Mouse (Mus musculus) liver, adult 2 months (tissue): Measurements from ENCODE around the gene Sh2b3. TPM values are rescaled to one million over a fixed set of nuclear protein-coding genes. Genes with fewer than 3 reads are reported as not detected.
A peak's percentile ranks its signal among the peaks of the same experiment; 100 is the strongest.
"Not testable (repeated sequence)": the region's sequence is repeated elsewhere in the genome, so short reads cannot be mapped to it uniquely, and the experiment has no call there.

Source experiments
- DNase-seq: peaks from one replicate; pipeline ENCODE4 v3.0.0-alpha.2; 2011; ENCODE audit warnings: low read depth, low spot score; ENCODE audit errors: extremely low read depth
- H3K27ac ChIP-seq: fragments of 200-500 bp; replicated peaks from 2 replicates; pipeline ENCODE4 v1.5.1; 2012; ENCODE audit warnings: low read depth, mild to moderate bottlenecking, control low read depth, inconsistent platforms, low read length; ENCODE audit not compliant: insufficient read depth
- H3K27me3 ChIP-seq: fragments of 200-500 bp; 2 replicates; pipeline ENCODE4 v1.6.1; 2012; ENCODE audit warnings: mild to moderate bottlenecking, moderate library complexity, low read length, inconsistent platforms; ENCODE audit not compliant: control insufficient read depth, insufficient read depth
- H3K36me3 ChIP-seq: fragments of 200-500 bp; 2 replicates; pipeline ENCODE4 v1.6.1; 2012; ENCODE audit warnings: low read length, inconsistent platforms; ENCODE audit not compliant: control insufficient read depth, insufficient read depth
- H3K4me1 ChIP-seq: fragments of 200-500 bp; 2 replicates; pipeline ENCODE4 v1.6.1; 2011; ENCODE audit warnings: low read length; ENCODE audit not compliant: control insufficient read depth, insufficient read depth
- H3K4me3 ChIP-seq: fragments of 200-500 bp; 2 replicates; pipeline ENCODE4 v1.5.1; 2011; ENCODE audit warnings: low read depth, mild to moderate bottlenecking, control low read depth, low read length, moderate library complexity; ENCODE audit not compliant: insufficient read depth
- H3K79me2 ChIP-seq: fragments of 200-500 bp; 2 replicates; pipeline ENCODE4 v1.6.1; 2012; ENCODE audit warnings: inconsistent platforms, mild to moderate bottlenecking, low read length, moderate library complexity; ENCODE audit not compliant: control insufficient read depth, insufficient read depth
- H3K9ac ChIP-seq: fragments of 200-500 bp; 2 replicates; pipeline ENCODE4 v1.6.1; 2012; ENCODE audit warnings: low read depth, mild to moderate bottlenecking, control low read depth, inconsistent platforms, low read length
- CTCF ChIP-seq: fragments of 200-500 bp; IDR thresholded peaks from 2 replicates; pipeline ENCODE4 v1.5.1; 2011; ENCODE audit warnings: low read depth, low read length, control low read depth
- POLR2A ChIP-seq: fragments of 200-500 bp; IDR thresholded peaks from 2 replicates; pipeline ENCODE4 v1.6.1; 2011; ENCODE audit warnings: low read length, control low read depth; ENCODE audit not compliant: insufficient read depth; ENCODE audit errors: extremely low read depth
- WGBS: fragments of 180-500 bp; shearing (Covaris S2); methylation state at CpG from one replicate; pipeline ENCODE4 v1.1.7; 2018; 5-methylcytosine and 5-hydroxymethylcytosine counted together
- polyA plus RNA-seq: library from polyadenylated mRNA; depleted of rRNA; stranded (reverse); fragments of >200 nt; gene quantifications from 2 replicates; pipeline ENCODE4 v1.2.3, GENCODE M21; 2012
- total RNA-seq: library from RNA; depleted of rRNA; stranded (reverse); fragments of >200 nt; gene quantifications from 2 replicates; pipeline ENCODE4 v1.2.3, GENCODE M21; 2014

Sh2b3 gene
- total and polyA plus RNA-seq, 2 experiments: 7.0 to 14.2 TPM

DNA sequence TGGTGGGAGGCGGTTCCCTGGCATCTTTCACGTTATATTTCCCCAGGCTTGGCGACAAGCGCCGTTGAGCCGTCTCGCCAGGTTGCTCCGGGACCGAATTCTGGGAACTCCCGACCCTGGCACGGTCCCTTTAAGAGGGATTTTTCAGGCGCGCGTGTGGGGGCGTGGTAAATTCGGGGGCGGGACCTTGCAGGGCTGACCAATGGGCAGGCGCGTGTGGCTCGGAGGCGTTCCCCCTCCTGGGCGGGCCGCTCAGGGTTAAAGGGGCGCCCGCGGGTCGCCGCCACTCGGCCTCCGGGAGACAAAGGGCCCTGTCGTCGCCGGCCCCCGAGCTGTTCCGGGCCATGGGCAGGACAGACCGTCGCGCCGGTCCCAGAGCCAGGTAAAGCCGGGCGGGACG lies 11.3 kb upstream of the Sh2b3 start, which contains the start of gene Pheta1:
TSS of gene Pheta1 (plus strand) at position 242 of the 400 bp plus-strand sequence.
- DNase-seq: peak; percentile 80
- Histone ChIP-seq H3K36me3 (no peaks in the 10 kb centered on the region), H3K27me3 (no peaks in the 10 kb centered on the region), H3K4me3 (peak within 1 kb of the TSS; percentile 93), H3K79me2 (peaks cover 4% of the 10 kb centered on the region; the same call in 1 of the 2 replicates), H3K4me1 (peaks cover 15% of the 10 kb centered on the region), H3K27ac (peak within 1 kb of the TSS; percentile 83), H3K9ac (peak within 1 kb of the TSS; percentile 95)
- WGBS: 1% methylated on average over 40 of the region's 42 CpGs
- TF ChIP-seq CTCF: no peak
- peak; percentile 69 for TF ChIP-seq POLR2A

DNA sequence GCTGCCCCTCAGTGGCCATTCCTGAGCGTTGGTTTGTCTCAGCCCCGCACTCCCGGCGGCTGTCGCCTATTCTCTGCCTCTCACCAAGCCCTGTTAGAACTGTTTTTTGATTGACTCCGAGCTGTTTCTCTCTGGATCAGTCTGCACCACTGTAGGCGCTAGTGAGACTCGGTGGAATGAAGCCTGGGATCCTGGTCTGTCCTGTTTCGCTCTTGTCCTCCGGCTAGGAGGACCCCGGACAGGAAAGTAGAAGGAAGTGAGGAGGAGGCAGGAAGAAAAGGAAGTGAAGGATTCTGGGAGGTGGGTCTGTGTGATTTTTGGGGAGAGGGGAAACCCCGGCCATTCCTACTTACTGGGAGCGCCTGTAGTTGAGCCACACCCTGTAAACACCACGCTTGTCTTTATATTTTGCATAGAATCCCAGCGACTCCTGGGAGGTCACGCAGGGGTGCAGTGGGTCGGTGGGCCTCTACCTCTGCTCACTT lies 10.6 kb upstream of the Sh2b3 start:
- no peak for TF ChIP-seq POLR2A
- peak; percentile 22; the same call in 1 of the 2 replicates for TF ChIP-seq CTCF
- Histone ChIP-seq H3K4me3 (peak overlapping the region; percentile 40), H3K36me3 (no peaks in the 10 kb centered on the region), H3K27me3 (no peaks in the 10 kb centered on the region), H3K4me1 (peaks cover 9% of the 10 kb centered on the region), H3K9ac (peak overlapping the region; percentile 51), H3K27ac (peak overlapping the region; percentile 61), H3K79me2 (peaks cover 4% of the 10 kb centered on the region; the same call in 1 of the 2 replicates)
- DNase-seq: peak; percentile 72
- WGBS: under 1% methylated on average over 17 of the region's 17 CpGs

DNA sequence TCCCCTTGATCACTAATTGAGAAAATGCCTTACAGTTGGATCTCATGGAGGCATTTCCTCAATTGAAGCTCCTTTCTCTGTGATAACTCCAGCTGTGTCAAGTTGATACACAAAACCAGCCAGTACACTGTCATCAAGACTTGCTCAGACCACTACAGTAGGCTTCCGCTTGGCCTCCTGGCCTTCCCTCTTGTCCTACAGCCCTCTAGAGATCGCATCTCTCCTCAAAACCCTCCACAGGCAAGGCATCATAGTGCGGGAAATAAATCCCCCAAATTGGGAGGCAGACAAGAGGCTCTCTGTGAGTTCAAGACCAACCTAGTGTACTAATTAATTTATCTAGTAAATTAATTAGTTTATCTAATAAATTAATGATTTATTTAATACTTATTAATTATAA lies 9.8 kb upstream of the Sh2b3 start:
- 91% methylated on average over 3 of the region's 3 CpGs for WGBS
- not testable (repeated sequence) for H3K79me2 ChIP-seq, H3K9ac ChIP-seq, H3K27ac ChIP-seq, DNase-seq, H3K27me3 ChIP-seq, H3K36me3 ChIP-seq, H3K4me3 ChIP-seq
- peaks cover 11% of the 10 kb centered on the region for H3K4me1 ChIP-seq

DNA sequence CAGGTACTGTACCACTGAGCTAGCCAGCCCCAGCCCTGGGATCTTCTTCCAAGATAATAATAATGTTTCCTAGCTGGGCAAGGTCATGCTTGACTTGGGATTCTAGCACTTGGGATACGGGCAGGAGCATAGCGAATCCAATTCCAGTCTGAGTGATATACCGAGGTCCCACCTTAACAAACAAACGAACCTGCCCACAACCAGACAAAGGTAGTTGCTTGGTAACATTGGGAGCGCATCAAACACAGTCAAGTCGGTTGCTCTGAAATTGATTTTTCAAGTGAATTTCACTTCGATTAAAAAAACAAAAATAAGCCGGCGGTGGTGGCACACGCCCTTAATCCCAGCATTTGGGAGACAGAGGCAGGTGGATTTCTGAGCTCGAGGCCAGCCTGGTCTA lies 8.9 kb upstream of the Sh2b3 start:
- Histone ChIP-seq H3K36me3 (no peaks in the 10 kb centered on the region), H3K4me1 (peaks cover 15% of the 10 kb centered on the region), H3K79me2 (peaks cover 4% of the 10 kb centered on the region; the same call in 1 of the 2 replicates), H3K27me3 (no peaks in the 10 kb centered on the region), H3K27ac (no peak overlapping the region), H3K9ac (no peak overlapping the region), H3K4me3 (no peak overlapping the region)
- WGBS: 55% methylated on average over 11 of the region's 11 CpGs
- DNase-seq: peak; percentile 71
- no peak for TF ChIP-seq POLR2A
- TF ChIP-seq CTCF: no peak

DNA sequence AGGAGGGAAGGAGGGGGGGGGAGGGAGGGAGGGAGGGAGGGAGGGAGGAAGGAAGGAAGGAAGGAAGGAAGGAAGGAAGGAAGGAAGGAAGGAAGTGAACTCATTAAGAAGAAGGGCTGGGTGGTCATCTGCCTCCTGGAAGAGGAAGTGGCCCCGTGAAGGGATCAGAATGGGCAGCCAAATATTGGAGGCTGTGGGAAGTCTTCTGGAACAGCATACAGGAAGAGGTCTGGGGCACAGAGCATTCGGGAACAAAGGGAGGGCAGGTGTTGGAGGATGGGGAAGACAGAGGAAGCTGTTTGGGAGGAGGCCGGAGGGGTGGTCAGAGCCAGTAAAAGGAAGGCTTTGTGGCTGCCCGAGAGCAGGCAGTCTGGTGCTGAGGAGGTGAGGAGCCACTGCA lies 7.9 kb upstream of the Sh2b3 start:
- Histone ChIP-seq H3K27ac (no peak overlapping the region), H3K4me1 (peaks cover 15% of the 10 kb centered on the region), H3K27me3 (no peaks in the 10 kb centered on the region), H3K79me2 (peaks cover 4% of the 10 kb centered on the region; the same call in 1 of the 2 replicates), H3K36me3 (no peaks in the 10 kb centered on the region), H3K4me3 (no peak overlapping the region), H3K9ac (no peak overlapping the region)
- no peak for TF ChIP-seq POLR2A
- WGBS: 57% methylated on average over 4 of the region's 4 CpGs
- DNase-seq: no peak

DNA sequence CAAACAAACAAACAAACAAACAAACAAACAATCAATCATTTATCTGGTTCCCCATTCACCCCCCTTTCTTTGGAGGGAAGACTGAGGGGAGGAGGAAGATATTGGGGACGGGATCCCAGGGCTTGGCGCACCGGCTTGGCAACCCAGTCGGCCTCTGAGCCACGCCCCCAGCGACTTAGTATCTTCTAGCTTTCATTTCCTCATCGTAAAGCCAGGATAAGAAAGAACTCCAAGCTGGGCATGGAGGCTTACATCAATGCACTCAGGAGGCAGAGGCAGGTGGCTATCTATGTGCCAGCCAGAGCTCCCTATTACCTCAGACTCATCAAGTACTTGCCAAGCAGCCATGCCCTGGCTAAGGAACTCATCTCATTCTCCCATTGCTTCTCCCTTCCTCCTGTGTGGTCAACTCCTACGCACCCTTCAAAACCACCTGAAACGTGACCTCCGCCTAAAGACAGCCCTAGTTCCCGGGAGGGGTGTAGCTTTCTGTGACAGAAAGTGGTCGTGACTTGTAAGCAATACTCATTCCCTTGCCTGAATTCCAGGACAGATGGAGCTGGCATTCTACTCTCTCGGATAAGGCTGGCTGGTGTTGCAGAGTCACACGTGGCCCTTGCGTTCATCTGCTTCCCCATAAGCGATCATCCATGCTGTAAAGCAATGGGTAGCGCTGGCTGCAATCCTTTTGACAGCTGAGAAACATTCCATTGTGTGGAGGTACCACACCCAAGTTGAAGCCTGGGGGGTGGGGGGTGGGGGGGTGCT lies 5.9 kb upstream of the Sh2b3 start:
- TF ChIP-seq POLR2A (no peak), CTCF (no peak)
- H3K9ac ChIP-seq: no peak overlapping the region
- H3K4me3 ChIP-seq: no peak overlapping the region
- no peaks in the 10 kb centered on the region for H3K27me3 ChIP-seq
- no peak for DNase-seq
- H3K4me1 ChIP-seq: peaks cover 13% of the 10 kb centered on the region
- H3K36me3 ChIP-seq: no peaks in the 10 kb centered on the region
- H3K79me2 ChIP-seq: no peaks in the 10 kb centered on the region
- H3K27ac ChIP-seq: no peak overlapping the region
- WGBS: 30% methylated on average over 17 of the region's 17 CpGs
